Mouse (Mus musculus): ENCODE measurements around the gene Tcp11.
A peak's percentile ranks its signal among the peaks of the same experiment; 100 is the strongest.

DNA sequence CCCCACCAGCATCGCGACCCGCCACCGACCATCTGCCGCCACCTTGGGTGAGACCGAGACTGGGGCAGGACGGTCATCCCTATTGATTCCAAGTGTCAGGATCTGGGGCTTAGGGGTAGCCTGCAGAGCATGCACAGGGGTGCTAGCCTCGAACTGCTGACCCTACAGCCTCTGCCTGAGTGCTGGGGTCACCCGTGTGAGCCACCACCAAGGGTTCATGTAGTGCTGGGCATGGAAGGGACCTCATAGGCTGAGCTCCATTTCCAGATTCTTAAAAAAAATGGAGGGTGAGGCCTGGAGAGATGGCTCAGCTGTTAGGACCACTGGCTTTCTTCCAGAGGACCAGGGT lies 352 bp upstream of the Tcp11 start:
- TF ChIP-seq POLR2A (IDR thresholded peaks at IDR 0.05; ENCODE audit: borderline replicate concordance, extremely low read depth, low read depth, low read length) (peak; percentile 24; the same call in 1 of the 2 replicates), CTCF (IDR thresholded peaks at IDR 0.05; ENCODE audit: insufficient read depth, low read length) (no peak)

Measured in lung, adult 2 months (tissue).